Mouse (Mus musculus): ENCODE data around the gene Tbc1d30.

Gene Tbc1d30

DNA sequence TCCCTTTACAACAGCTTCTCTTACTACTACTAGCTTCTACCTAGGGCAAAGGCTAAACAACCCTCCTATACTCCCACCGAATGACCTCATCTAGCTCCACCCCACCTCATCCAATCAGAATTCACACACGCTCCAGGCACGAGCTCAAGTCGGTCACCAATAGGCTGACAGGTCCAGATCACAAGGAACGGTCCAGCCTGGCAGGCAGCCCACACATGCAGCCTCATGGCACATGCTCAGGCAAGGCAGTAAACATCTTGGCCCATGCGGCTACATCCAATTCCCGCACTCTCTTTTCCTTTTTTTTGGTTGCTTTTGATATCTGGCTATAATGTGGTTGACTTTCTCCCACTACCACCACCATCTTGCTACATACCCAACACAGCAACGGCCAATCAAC lies 88.9 kb downstream of the Tbc1d30 start:
- no peak for DNase-seq

DNA sequence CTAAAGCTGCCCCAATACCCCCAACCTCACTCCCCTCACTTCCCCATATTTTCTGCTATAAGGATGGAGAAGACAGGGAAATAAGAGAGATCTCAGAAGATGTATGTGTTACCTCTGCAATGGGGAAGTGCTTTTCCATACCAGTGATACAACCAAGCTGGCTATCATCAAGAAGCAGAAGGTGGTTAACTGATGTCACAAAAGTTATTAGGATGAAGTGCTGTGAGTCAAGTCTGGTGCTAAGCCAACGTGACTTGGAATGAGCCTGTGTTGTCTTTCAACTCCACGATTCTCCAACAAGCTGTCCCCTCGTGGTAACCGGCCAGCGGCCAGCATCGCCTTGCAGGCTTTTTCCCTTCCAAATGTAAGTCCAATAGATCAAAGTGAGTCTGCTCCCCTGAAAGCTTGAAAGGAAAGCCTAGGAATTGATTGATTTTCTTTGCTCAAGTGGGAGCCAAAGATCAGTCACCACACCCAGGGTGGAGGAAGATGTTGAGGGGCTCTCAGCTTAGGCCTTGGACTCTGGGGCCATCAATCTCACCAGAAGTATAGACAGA lies 90.0 kb downstream of the Tbc1d30 start:
- DNase-seq, result no peak

GRCm38 (mm10) chr10:121256115-121256825 lies 94.8 kb downstream of the Tbc1d30 start:
- peak; percentile 22 for DNase-seq

- no peak for DNase-seq
Observed at GRCm38 (mm10) chr10:121255465-121255864, 95.6 kb downstream of the Tbc1d30 start.

DNA sequence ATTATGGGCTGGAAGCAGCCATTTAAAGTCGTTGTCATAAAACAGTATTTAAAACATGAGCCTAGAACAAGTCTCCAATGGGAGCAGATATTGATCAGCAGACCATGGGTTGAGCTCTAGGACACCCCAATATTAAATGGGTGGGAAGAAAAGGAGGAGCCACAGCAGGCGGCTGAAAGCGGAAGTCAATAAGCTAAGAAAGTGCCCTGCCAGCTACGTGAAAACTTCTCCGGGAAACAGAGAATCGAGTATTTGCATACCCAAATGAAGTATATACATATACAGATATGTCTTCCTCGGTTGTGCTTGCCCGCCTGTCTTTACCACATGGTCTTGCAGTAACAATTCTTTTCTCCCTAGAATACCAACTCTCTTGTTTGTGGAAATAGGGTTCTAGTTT lies 96.7 kb downstream of the Tbc1d30 start:
- DNase-seq, result no peak

GRCm38 (mm10) chr10:121252781-121253180 lies 98.3 kb downstream of the Tbc1d30 start:
- DNase-seq, result no peak

GRCm38 (mm10) chr10:121251191-121251590 lies 99.9 kb downstream of the Tbc1d30 start:
- no peak for DNase-seq

GRCm38 (mm10) chr10:121249820-121250219 lies 101.3 kb downstream of the Tbc1d30 start:
- DNase-seq, result no peak

DNA sequence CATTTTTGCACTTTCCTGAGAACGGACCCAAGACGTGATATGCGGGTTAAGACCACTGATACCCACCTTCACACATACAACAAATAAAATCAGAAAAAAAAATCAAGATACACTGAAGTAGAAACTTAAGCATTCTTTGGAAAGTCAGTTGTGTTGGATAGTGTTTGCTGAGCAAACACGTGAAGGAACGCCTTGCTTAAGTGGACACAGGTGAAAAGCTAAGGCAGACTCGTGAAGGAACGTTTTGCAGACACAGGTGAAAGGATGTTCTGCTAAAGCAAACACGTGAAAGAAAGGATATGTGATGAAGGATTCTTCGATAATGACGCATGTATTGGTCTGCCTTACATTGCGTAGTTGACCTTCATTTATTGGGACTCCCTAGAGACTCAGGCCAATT lies 103.5 kb downstream of the Tbc1d30 start:
- DNase-seq, result no peak

GRCm38 (mm10) chr10:121246971-121247370 lies 104.1 kb downstream of the Tbc1d30 start:
- DNase-seq, result no peak

DNA sequence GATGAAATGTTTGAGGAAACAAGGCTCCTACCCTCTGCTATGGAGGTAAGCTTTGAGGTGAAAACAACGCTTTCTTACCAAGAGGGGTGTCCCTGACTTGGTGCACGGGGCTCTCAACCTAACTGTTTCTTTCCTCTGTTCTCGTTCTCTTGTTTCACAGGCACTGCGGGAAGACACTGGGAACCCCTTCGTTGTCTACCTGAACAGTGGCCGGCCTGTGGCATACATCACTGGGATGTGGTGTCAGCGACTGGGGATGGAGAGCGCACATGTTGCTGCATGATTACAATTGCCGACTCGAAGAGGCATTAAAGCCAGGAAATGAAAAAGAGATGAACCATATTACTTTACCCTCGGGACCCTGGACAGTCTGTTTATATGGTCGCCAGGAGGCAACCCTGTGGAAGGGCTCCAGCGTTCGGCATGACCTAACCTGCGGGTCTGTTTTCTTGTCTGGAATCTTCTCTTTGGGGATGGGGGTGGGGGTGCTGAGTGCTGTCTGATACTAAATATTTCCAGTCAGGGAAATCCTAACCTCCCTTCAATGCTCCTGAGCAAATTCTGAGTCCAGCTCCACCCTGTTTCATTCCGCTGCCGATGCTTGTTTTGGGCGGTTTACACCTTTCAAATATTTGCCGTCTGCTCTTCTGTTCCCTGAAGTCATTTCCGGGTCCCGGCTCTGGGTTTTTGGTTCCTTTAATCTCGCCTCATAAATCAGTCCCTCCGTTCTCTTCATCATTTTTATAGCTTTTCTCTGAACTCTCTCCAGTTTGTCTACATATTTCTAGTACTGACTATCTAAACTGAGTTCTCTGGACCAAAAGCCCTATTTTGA lies 107.5 kb downstream of the Tbc1d30 start:
- DNase-seq, result no peak

DNA sequence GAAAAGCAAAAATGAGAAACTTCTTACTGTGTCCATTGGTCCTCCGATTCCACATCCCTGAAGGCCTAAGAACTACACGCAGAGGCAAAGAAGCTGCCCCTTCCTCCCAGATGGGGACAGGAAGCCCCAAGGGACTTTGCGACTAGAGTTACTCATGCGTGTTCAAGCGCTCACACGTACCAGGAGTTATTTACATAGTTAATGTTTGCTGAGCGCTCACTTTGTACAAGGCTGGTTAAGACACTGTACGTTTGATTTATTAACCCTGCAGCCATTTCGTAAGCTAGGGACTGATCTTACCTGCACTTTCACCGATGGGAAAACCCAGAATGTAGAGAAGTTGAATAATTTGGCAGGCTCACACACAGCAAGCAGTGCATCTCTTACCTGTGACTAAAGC lies 108.5 kb downstream of the Tbc1d30 start:
- no peak for DNase-seq

DNA sequence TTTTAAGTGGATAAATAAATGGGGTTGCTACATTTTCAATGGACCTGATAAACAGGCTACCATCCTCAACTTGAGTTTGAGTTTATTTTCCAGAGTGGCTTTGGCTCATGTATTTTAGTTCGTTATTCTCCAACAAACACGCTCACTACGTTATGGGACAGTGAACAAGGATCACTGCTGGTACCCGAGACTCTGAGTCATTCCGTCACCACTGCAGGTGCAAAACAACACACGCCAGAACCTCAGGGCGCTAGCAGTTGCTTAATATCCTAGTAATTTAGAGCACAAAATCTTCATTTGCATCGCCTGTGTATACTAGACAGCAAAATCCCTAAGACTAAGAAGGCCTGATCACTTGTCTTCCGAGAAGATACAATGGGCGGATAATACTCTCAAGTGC lies 112.0 kb downstream of the Tbc1d30 start:
- DNase-seq, result no peak

DNA sequence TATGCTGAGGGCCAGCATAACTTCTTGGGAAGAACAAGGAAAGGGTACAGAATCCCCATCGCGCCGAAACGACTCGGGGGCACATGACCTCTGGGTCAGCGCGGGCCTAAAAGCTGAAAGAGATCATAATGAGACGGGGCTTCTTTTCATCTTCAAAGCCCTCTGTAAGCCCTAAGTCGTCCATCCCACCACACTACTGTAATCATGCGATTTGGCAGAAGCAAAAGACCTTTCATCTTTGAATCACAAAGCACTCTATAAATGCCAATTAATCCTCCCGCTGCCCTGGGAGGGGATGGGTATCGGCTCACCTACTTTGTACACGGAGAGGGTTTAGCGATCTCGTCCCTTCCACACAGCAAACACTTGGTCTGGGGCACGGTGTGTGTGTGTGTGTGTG lies 112.5 kb downstream of the Tbc1d30 start:
- no peak for DNase-seq

DNA sequence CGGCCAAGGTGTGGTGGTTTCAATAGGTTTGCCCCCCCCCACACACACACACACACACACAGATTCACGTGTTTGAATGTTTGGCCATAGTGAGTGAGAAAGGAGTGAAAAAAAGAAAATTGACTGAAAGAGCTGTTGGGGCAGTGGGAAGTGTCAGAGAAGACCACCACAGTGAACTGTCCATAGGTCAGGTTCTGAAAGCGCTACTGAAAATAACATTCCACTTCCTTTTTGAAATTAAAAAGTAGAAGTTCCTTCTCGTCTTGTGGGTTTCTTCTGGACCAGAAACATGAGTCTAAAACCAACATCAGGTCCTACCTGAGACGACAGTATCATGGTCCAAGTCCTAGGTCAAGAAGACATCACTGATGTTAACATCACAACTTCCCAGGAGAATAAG lies 113.7 kb downstream of the Tbc1d30 start:
- DNase-seq, result no peak

DNA sequence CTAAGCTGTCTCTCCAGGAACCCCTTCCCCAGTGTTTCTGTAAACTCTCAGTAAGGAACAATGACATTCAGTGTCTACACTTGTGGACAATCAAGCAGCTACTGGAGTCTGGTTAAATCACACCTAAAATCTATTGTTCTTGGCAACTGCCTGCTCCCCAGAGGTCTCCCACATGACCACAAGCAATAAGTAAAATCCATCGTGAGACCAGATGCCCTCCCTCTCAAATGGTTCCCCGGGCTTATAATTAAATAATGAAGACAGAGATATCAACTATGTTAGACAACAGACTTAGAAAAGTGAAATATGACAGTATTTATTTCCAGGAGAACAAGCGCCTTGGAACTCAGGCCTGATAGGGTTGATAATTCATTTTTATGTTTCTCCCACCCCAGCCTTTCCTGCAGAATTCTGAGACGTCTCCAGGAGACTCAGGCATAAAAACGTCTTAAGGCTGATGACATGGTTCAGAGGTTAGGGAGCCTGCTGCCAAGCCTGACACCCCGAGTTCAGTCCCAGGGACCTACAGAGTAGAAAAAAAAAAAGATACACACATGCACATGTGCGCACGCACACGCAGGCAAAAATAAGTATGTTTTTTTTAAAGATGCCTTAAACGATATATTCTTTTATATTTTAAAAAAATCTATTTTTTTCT lies 115.8 kb downstream of the Tbc1d30 start:
- DNase-seq, result no peak

- DNase-seq, result no peak
Observed at GRCm38 (mm10) chr10:121234476-121234875, 116.6 kb downstream of the Tbc1d30 start.

DNA sequence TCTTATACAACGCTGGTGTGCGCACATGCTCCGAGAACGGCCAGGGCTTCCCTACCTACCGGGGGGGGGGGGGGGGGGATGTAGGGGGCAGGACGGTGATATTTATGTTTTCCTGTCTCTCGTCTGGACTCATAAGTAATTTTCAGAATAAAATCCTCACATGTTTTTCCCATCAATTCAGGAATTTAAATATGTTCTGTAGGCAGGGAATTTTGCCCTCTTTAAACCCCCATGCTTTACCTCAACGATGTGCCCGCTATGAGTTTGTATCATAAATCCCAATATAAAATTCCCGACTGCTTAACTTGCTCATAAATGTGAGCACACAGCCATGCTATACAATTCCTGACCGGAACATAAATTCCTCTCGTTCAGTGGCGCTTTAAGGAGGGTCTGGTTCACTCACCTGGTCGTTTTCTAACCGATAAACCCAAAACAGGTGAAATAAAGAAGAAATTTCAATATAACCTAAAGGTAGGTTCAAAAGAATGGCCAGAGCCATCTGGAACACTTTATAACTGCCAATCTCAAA lies 122.6 kb downstream of the Tbc1d30 start:
- no peak for DNase-seq

DNA sequence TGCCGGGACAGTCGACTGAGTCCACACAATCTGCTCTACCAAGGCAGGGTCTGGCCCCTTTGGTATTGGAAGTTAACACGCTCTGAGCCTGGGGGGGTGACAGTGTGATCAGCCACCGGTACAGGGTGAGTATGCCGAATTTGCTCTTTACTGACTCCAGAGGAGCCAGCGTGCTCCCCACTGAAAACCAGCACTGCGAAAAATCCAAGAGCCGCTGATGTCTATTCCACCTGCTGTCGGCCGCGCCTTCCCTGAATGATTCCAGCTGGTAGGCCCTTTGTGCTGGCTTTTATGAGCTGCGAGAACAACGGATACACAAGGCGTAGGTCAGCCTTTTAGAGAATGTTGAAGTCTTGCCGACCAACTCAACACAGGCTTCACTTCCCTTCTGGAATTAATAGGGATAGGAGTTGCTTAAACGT lies 123.1 kb downstream of the Tbc1d30 start:
- no peak for DNase-seq

DNA sequence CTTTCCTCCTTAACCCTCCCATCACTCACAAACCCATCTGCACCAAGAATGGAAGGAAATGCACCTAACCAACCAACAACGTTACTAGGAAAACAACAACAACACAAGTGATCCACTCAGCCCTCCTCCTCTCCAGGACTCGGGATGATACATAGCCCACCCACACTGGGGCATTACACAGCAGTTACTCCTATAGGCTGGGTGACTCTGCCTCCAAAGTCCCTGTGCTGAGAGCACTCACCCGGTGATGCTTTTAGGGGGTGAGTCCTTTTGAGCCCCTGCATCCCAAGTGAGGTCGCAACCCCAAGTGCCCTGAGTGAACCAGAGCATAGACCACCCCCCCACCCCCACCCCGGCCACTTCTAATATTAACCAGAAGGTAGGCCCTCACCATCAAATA lies 123.7 kb downstream of the Tbc1d30 start:
- DNase-seq, result no peak

DNA sequence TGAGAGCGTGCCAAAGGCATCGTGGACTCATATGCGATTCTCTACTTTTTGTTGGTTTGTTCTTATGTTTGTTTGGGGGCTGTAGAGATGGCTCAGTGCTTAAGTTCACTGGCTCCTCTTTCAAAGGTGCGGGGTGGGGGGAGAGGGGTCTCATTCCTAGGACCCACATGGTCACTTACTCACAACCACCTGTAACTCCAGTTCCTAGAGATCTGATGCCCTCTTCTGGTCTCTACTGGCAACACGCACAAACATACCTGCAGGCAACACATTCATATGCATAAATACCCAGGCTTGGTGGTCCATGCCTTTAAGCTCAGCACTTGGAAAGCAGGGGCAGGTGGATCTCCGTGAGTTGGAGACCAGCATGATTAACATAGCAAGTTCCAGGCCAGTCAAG lies 125.4 kb downstream of the Tbc1d30 start:
- DNase-seq, result no peak

GRCm38 (mm10) chr10:121222881-121223280 lies 128.2 kb downstream of the Tbc1d30 start:
- no peak for DNase-seq

- no peak for DNase-seq
Observed at GRCm38 (mm10) chr10:121218616-121219015, 132.5 kb downstream of the Tbc1d30 start.

All from cerebellum, adult 11-12 months (tissue).